In the genomic region with DNA sequence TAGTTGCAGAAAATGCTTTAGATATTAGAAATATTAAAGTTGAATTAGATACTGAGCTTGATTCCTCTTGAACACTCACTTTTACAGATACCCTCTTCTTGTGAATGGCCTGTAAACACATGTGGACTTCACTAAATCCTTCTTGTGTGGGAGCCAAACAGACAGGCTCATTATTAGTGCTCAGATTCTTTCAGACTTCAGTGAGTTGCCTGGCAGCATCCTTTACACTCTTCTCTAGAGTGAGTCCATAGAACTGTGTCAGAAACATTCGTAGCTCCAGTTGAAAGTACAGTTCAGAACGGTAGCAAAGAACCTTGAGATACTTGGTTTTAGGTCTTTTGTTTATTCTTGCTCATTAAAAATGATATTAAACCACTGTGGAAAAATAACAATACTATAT, we compare ENCODE assay signal across 13 mouse cellular contexts.
A peak's percentile ranks its signal among the peaks of the same experiment; 100 is the strongest.
DNase-seq lines count a peak whose midpoint lies in the region; ATAC-seq lines count a peak whose summit lies in the region.
"Had no signal": no experiment of that assay in that cellular context is flagged by ENCODE, and none has a peak within 500 bp of the region (broad histone marks: within the 10 kb centered on the region; RNA-seq: fewer than 3 reads in every experiment).

No protein-coding gene starts in this region.

- H3K4me1 ChIP-seq in hindbrain, embryonic 10.5 days (replicated peaks) = peaks cover 31% of the 10 kb centered on the region
- H3K4me1 ChIP-seq in hindbrain, embryonic 13.5 days (replicated peaks) = peaks cover 16% of the 10 kb centered on the region
- peaks cover 37% of the 10 kb centered on the region for H3K4me1 ChIP-seq in embryonic facial prominence, embryonic 10.5 days
- peaks cover 20% of the 10 kb centered on the region for H3K4me1 ChIP-seq in hindbrain, embryonic 14.5 days (replicated peaks; ENCODE audit: control insufficient read depth, insufficient read depth, low read length)
- 0 out of 2 replicates have a peak, but pooled peaks cover 10% of the 10 kb centered on the region for H3K4me1 ChIP-seq in midbrain, embryonic 14.5 days (ENCODE audit: control insufficient read depth, insufficient read depth, low read length)

- no peak overlapping the region for H3K9ac ChIP-seq in hindbrain, embryonic 13.5 days
- H3K9ac ChIP-seq in hindbrain, embryonic 14.5 days = no peak overlapping the region
- no peak overlapping the region for H3K9ac ChIP-seq in midbrain, embryonic 14.5 days (replicated peaks; ENCODE audit: low read length)

- no peak for ATAC-seq in hindbrain, embryonic 13.5 days (ENCODE audit: low FRiP score)
- ATAC-seq in hindbrain, embryonic 14.5 days (ENCODE audit: low FRiP score) = no peak
- ATAC-seq in midbrain, embryonic 14.5 days (ENCODE audit: low FRiP score, low TSS enrichment) = no peak

- 15% methylated on average over 2 of the region's 2 CpGs for WGBS in hindbrain, embryonic 10.5 days
- 12% methylated on average over 2 of the region's 2 CpGs for WGBS in hindbrain, embryonic 13.5 days
- WGBS in embryonic facial prominence, embryonic 10.5 days = 39% methylated on average over 2 of the region's 2 CpGs
- WGBS in hindbrain, embryonic 14.5 days = 6% methylated on average over 2 of the region's 2 CpGs
- 9% methylated on average over 2 of the region's 2 CpGs for WGBS in midbrain, embryonic 14.5 days

- H3K9me3 ChIP-seq in hindbrain, embryonic 10.5 days = no peaks in the 10 kb centered on the region
- no peaks in the 10 kb centered on the region for H3K9me3 ChIP-seq in hindbrain, embryonic 13.5 days
- no peaks in the 10 kb centered on the region for H3K9me3 ChIP-seq in embryonic facial prominence, embryonic 10.5 days
- no peaks in the 10 kb centered on the region for H3K9me3 ChIP-seq in hindbrain, embryonic 14.5 days (ENCODE audit: control insufficient read depth, low read length)
- no peaks in the 10 kb centered on the region for H3K9me3 ChIP-seq in midbrain, embryonic 14.5 days (ENCODE audit: control insufficient read depth, low read length)

- H3K36me3 ChIP-seq in hindbrain, embryonic 10.5 days = no peaks in the 10 kb centered on the region
- no peaks in the 10 kb centered on the region for H3K36me3 ChIP-seq in hindbrain, embryonic 13.5 days
- no peaks in the 10 kb centered on the region for H3K36me3 ChIP-seq in embryonic facial prominence, embryonic 10.5 days (replicated peaks)
- no peaks in the 10 kb centered on the region for H3K36me3 ChIP-seq in hindbrain, embryonic 14.5 days (replicated peaks; ENCODE audit: control insufficient read depth, insufficient read depth)
- no peaks in the 10 kb centered on the region for H3K36me3 ChIP-seq in midbrain, embryonic 14.5 days (ENCODE audit: control insufficient read depth, insufficient read depth, low read length)

- no peaks in the 10 kb centered on the region for H3K27me3 ChIP-seq in hindbrain, embryonic 10.5 days (ENCODE audit: insufficient read depth, poor library complexity, severe bottlenecking)
- no peaks in the 10 kb centered on the region for H3K27me3 ChIP-seq in hindbrain, embryonic 13.5 days
- no peaks in the 10 kb centered on the region for H3K27me3 ChIP-seq in embryonic facial prominence, embryonic 10.5 days (replicated peaks; ENCODE audit: low read depth, poor library complexity, severe bottlenecking)
- H3K27me3 ChIP-seq in hindbrain, embryonic 14.5 days (ENCODE audit: control insufficient read depth, insufficient read depth, low read length) = no peaks in the 10 kb centered on the region
- no peaks in the 10 kb centered on the region for H3K27me3 ChIP-seq in midbrain, embryonic 14.5 days (ENCODE audit: control insufficient read depth, insufficient read depth, low read length)

- DNase-seq in hindbrain, embryonic 10.5 days (ENCODE audit: low spot score) = peak; percentile 9
- no peak for DNase-seq in embryonic facial prominence, embryonic 10.5 days (ENCODE audit: low spot score)
- peak; percentile 50 for DNase-seq in hindbrain, embryonic 14.5 days (ENCODE audit: low spot score)
- peak; percentile 59 for DNase-seq in midbrain, embryonic 14.5 days
- no peak for DNase-seq in gastrocnemius, postnatal 4 days (ENCODE audit: low spot score in 2 of 2)
- no peak for DNase-seq in right cerebral cortex, adult 2 months (ENCODE audit: low spot score in 2 of 2)
- no peak for DNase-seq in urinary bladder, postnatal 36 days (ENCODE audit: low spot score in 2 of 2)
- DNase-seq: adrenal gland, adult 8-10 months; kidney, adult 2 months; right cerebral cortex, adult 18-20 months had no signal

- peak overlapping the region; percentile 27; the same call in 1 of the 2 replicates for H3K4me3 ChIP-seq in hindbrain, embryonic 10.5 days
- H3K4me3 ChIP-seq in hindbrain, embryonic 13.5 days = no peak overlapping the region
- peak overlapping the region; percentile 49 for H3K4me3 ChIP-seq in embryonic facial prominence, embryonic 10.5 days
- no peak overlapping the region for H3K4me3 ChIP-seq in hindbrain, embryonic 14.5 days (replicated peaks; ENCODE audit: low read length)
- H3K4me3 ChIP-seq in midbrain, embryonic 14.5 days (replicated peaks; ENCODE audit: low read depth, low read length) = no peak overlapping the region
- H3K4me3 ChIP-seq: myocyte had no signal

- no peak overlapping the region for H3K4me2 ChIP-seq in hindbrain, embryonic 13.5 days
- H3K4me2 ChIP-seq in hindbrain, embryonic 14.5 days (replicated peaks) = no peak overlapping the region
- H3K4me2 ChIP-seq in midbrain, embryonic 14.5 days (ENCODE audit: low read length) = no peak overlapping the region

- H3K27ac ChIP-seq in hindbrain, embryonic 10.5 days = peak overlapping the region; percentile 79
- H3K27ac ChIP-seq in hindbrain, embryonic 13.5 days = no peak overlapping the region
- peak overlapping the region; percentile 89 for H3K27ac ChIP-seq in embryonic facial prominence, embryonic 10.5 days (replicated peaks)
- H3K27ac ChIP-seq in hindbrain, embryonic 14.5 days = no peak overlapping the region
- H3K27ac ChIP-seq in midbrain, embryonic 14.5 days (replicated peaks; ENCODE audit: low read depth, low read length) = no peak overlapping the region
- H3K27ac ChIP-seq: macrophage had no signal

Comparison
In these comparisons a context has a peak if more than half of its experiments do, and no peak if none do; other contexts are left out.
1. H3K27ac ChIP-seq: peak in hindbrain, embryonic 10.5 days (single experiment) and embryonic facial prominence, embryonic 10.5 days (single experiment); none in hindbrain, embryonic 13.5 days (single experiment), hindbrain, embryonic 14.5 days (single experiment) and midbrain, embryonic 14.5 days (single experiment).
2. H3K4me3 ChIP-seq: peak in hindbrain, embryonic 10.5 days (single experiment) and embryonic facial prominence, embryonic 10.5 days (single experiment); none in hindbrain, embryonic 13.5 days (single experiment), hindbrain, embryonic 14.5 days (single experiment) and midbrain, embryonic 14.5 days (single experiment).
3. DNase-seq: peak in hindbrain, embryonic 10.5 days (single experiment), hindbrain, embryonic 14.5 days (single experiment) and midbrain, embryonic 14.5 days (single experiment); none in embryonic facial prominence, embryonic 10.5 days (single experiment), gastrocnemius, postnatal 4 days (0 of 2), right cerebral cortex, adult 2 months (0 of 2) and urinary bladder, postnatal 36 days (0 of 2).